In genomic region chr11:75630098-75630497, GRCm38 (mm10) we compare ENCODE assay signal across 8 mouse cellular contexts. TPM values are rescaled to one million over a fixed set of nuclear protein-coding genes. Genes with fewer than 3 reads are reported as not detected.
DNase-seq lines count a peak whose midpoint lies in the region; ATAC-seq and TF ChIP-seq lines count a peak whose summit lies in the region.

No protein-coding gene starts in this region.

- H3K4me3 ChIP-seq in erythroblast, embryonic 14.5 days (replicated peaks), result peak overlapping the region; percentile 70
- H3K4me3 ChIP-seq in spleen, adult 2 months (ENCODE audit: extremely low read depth, insufficient read depth, insufficient read length), result peak overlapping the region; percentile 71; the same call in 1 of the 2 replicates
- H3K4me3 ChIP-seq in liver, embryonic 11.5 days (ENCODE audit: low read depth, low read length), result peak overlapping the region; percentile 89
- peak overlapping the region; percentile 66 for H3K4me3 ChIP-seq in stomach, postnatal 0 days (ENCODE audit: low read depth, low read length)

- H3K27me3 ChIP-seq in erythroblast, embryonic 14.5 days (ENCODE audit: control insufficient read depth), result no peaks in the 10 kb centered on the region
- H3K27me3 ChIP-seq in spleen, adult 2 months (ENCODE audit: control insufficient read depth, insufficient read depth, low read length), result no peaks in the 10 kb centered on the region
- no peaks in the 10 kb centered on the region for H3K27me3 ChIP-seq in liver, embryonic 11.5 days (replicated peaks; ENCODE audit: control insufficient read depth, insufficient read depth, low read length)
- H3K27me3 ChIP-seq in stomach, postnatal 0 days (ENCODE audit: control insufficient read depth, insufficient read depth, low read length), result no peaks in the 10 kb centered on the region

- ATAC-seq in erythroblast, adult 5-6 weeks (replicated peaks; ENCODE audit: low FRiP score, poor library complexity, severe bottlenecking), result no peak
- ATAC-seq in liver, embryonic 11.5 days (replicated peaks; ENCODE audit: low FRiP score), result no peak
- ATAC-seq in stomach, postnatal 0 days (ENCODE audit: low FRiP score, low TSS enrichment), result no peak

- peak overlapping the region; percentile 88; the same call in 1 of the 2 replicates for H3K27ac ChIP-seq in spleen, adult 2 months (ENCODE audit: insufficient read depth, low read length)
- H3K27ac ChIP-seq in liver, embryonic 11.5 days (ENCODE audit: low read depth, low read length), result peak overlapping the region; percentile 74
- peak overlapping the region; percentile 45; the same call in 1 of the 2 replicates for H3K27ac ChIP-seq in stomach, postnatal 0 days (replicated peaks)

- no peak for TF ChIP-seq EP300 in stomach, postnatal 0 days (optimal IDR thresholded peaks at IDR 0.05)

- peak overlapping the region; percentile 85 for H3K9ac ChIP-seq in liver, embryonic 11.5 days (ENCODE audit: low read depth, low read length)
- H3K9ac ChIP-seq in stomach, postnatal 0 days (ENCODE audit: low read length), result peak overlapping the region; percentile 28

- H3K9me3 ChIP-seq in erythroblast, embryonic 14.5 days (ENCODE audit: control insufficient read depth, low read length), result no peaks in the 10 kb centered on the region
- H3K9me3 ChIP-seq in liver, embryonic 11.5 days (ENCODE audit: control insufficient read depth, low read length), result no peaks in the 10 kb centered on the region
- no peaks in the 10 kb centered on the region for H3K9me3 ChIP-seq in stomach, postnatal 0 days (ENCODE audit: control insufficient read depth, low read length)

- peaks cover 33% of the 10 kb centered on the region for H3K4me1 ChIP-seq in erythroblast, embryonic 14.5 days (ENCODE audit: control insufficient read depth)
- peaks cover 10% of the 10 kb centered on the region; the same call in 1 of the 2 replicates for H3K4me1 ChIP-seq in spleen, adult 2 months (ENCODE audit: control insufficient read depth, insufficient read depth, insufficient read length)
- H3K4me1 ChIP-seq in liver, embryonic 11.5 days (replicated peaks; ENCODE audit: control insufficient read depth, insufficient read depth, low read length), result peaks cover 16% of the 10 kb centered on the region
- H3K4me1 ChIP-seq in stomach, postnatal 0 days (replicated peaks; ENCODE audit: control insufficient read depth, insufficient read depth), result 0 out of 2 replicates have a peak, but pooled peaks cover 5% of the 10 kb centered on the region

- TF ChIP-seq CTCF in spleen, adult 2 months (IDR thresholded peaks at IDR 0.05; ENCODE audit: extremely low read depth, insufficient read depth, insufficient read length, insufficient replicate concordance), result no peak
- TF ChIP-seq CTCF in stomach, postnatal 0 days (IDR thresholded peaks at IDR 0.05; ENCODE audit: low read depth), result no peak

- peaks cover 59% of the 10 kb centered on the region for H3K36me3 ChIP-seq in erythroblast, embryonic 14.5 days (ENCODE audit: control insufficient read depth)
- peaks cover 31% of the 10 kb centered on the region for H3K36me3 ChIP-seq in spleen, adult 2 months (ENCODE audit: control insufficient read depth, insufficient read depth, low read length)
- peaks cover 20% of the 10 kb centered on the region for H3K36me3 ChIP-seq in liver, embryonic 11.5 days (ENCODE audit: control insufficient read depth, insufficient read depth, low read length)
- peaks cover 17% of the 10 kb centered on the region; the same call in 1 of the 2 replicates for H3K36me3 ChIP-seq in stomach, postnatal 0 days (ENCODE audit: control insufficient read depth, insufficient read depth, low read length)

- peak overlapping the region; percentile 94 for H3K4me2 ChIP-seq in liver, embryonic 11.5 days
- H3K4me2 ChIP-seq in stomach, postnatal 0 days (replicated peaks; ENCODE audit: low read depth), result peak overlapping the region; percentile 48

- no peak for TF ChIP-seq POLR2A in spleen, adult 2 months (IDR thresholded peaks at IDR 0.05; ENCODE audit: low read depth, low read length)

- no peak for DNase-seq in spleen, adult 2 months (ENCODE audit: low read depth in 1 of 2, low spot score in 2 of 2)
- DNase-seq in spleen, adult 18-20 months, result no peak
- DNase-seq in liver, embryonic 11.5 days (ENCODE audit: low spot score), result no peak
- DNase-seq in stomach, postnatal 0 days (ENCODE audit: low spot score), result no peak
- DNase-seq in right cerebral cortex, adult 18-20 months, result no peak
- no peak for DNase-seq in ovary, postnatal 10 days (ENCODE audit: low spot score)

- 3% methylated on average over 5 of the region's 5 CpGs for WGBS in spleen, adult 2 months
- WGBS in liver, embryonic 11.5 days, result 11% methylated on average over 5 of the region's 5 CpGs
- WGBS in stomach, postnatal 0 days, result 5% methylated on average over 5 of the region's 5 CpGs

RNA-seq across cellular contexts. Expression of gene Inpp5k, which starts 0.7 kb away (rescaled TPM):
- polyA plus RNA-seq in erythroblast, embryonic 14.5 days (2012), result 7.5 and 8.9 TPM in 2 replicates
- total RNA-seq in erythroblast, adult 5-6 weeks (2015; ENCODE audit: low replicate concordance), result 67.3 and 73.2 TPM in 2 replicates
- 50.7 and 78.4 TPM in 2 replicates for total RNA-seq in erythroblast, adult 5-6 weeks (2017; ENCODE audit: low replicate concordance)
- 56.9 and 65.0 TPM in 2 replicates for polyA plus RNA-seq in spleen, adult 2 months (2012; rRNA removed)
- 21.9 and 22.2 TPM in 2 replicates for polyA plus RNA-seq in liver, embryonic 11.5 days (2014; fragmentation: Nextera tagmentation; extraction: Ambion mirVana)
- polyA plus RNA-seq in stomach, postnatal 0 days (2015; fragmentation: Nextera tagmentation; extraction: Ambion mirVana), result 19.0 and 22.4 TPM in 2 replicates

RNA-seq across cellular contexts. Expression of gene Myo1c, which starts 20.2 kb away (rescaled TPM):
- polyA plus RNA-seq in erythroblast, embryonic 14.5 days (2012), result 2.4 and 2.6 TPM in 2 replicates
- 4.2 and 8.2 TPM in 2 replicates for total RNA-seq in erythroblast, adult 5-6 weeks (2015; ENCODE audit: low replicate concordance)
- 6.0 and 17.1 TPM in 2 replicates for total RNA-seq in erythroblast, adult 5-6 weeks (2017; ENCODE audit: low replicate concordance)
- 130 and 157 TPM in 2 replicates for polyA plus RNA-seq in spleen, adult 2 months (2012; rRNA removed)
- 37.4 and 41.9 TPM in 2 replicates for polyA plus RNA-seq in liver, embryonic 11.5 days (2014; fragmentation: Nextera tagmentation; extraction: Ambion mirVana)
- 41.8 and 41.9 TPM in 2 replicates for polyA plus RNA-seq in stomach, postnatal 0 days (2015; fragmentation: Nextera tagmentation; extraction: Ambion mirVana)

RNA-seq across cellular contexts. Expression of gene Pitpna, which starts 42.2 kb away (rescaled TPM):
- 2.2 and 2.7 TPM in 2 replicates for polyA plus RNA-seq in erythroblast, embryonic 14.5 days (2012)
- total RNA-seq in erythroblast, adult 5-6 weeks (2015; ENCODE audit: low replicate concordance), result 44.7 and 47.5 TPM in 2 replicates
- 16.2 and 22.4 TPM in 2 replicates for total RNA-seq in erythroblast, adult 5-6 weeks (2017; ENCODE audit: low replicate concordance)
- polyA plus RNA-seq in spleen, adult 2 months (2012; rRNA removed), result 51.7 and 54.1 TPM in 2 replicates
- polyA plus RNA-seq in liver, embryonic 11.5 days (2014; fragmentation: Nextera tagmentation; extraction: Ambion mirVana), result 63.2 and 65.1 TPM in 2 replicates
- 79.3 and 84.3 TPM in 2 replicates for polyA plus RNA-seq in stomach, postnatal 0 days (2015; fragmentation: Nextera tagmentation; extraction: Ambion mirVana)

RNA-seq across cellular contexts. Expression of gene Crk, which starts 49.0 kb away (rescaled TPM):
- 4.4 and 6.6 TPM in 2 replicates for polyA plus RNA-seq in erythroblast, embryonic 14.5 days (2012)
- 10.2 and 16.1 TPM in 2 replicates for total RNA-seq in erythroblast, adult 5-6 weeks (2015; ENCODE audit: low replicate concordance)
- 11.8 and 26.3 TPM in 2 replicates for total RNA-seq in erythroblast, adult 5-6 weeks (2017; ENCODE audit: low replicate concordance)
- 43.1 and 54.4 TPM in 2 replicates for polyA plus RNA-seq in spleen, adult 2 months (2012; rRNA removed)
- 70.4 and 71.1 TPM in 2 replicates for polyA plus RNA-seq in liver, embryonic 11.5 days (2014; fragmentation: Nextera tagmentation; extraction: Ambion mirVana)
- 63.5 and 68.8 TPM in 2 replicates for polyA plus RNA-seq in stomach, postnatal 0 days (2015; fragmentation: Nextera tagmentation; extraction: Ambion mirVana)

Comparison
In these comparisons a context has a peak if more than half of its experiments do, and no peak if none do; other contexts are left out.
1. RNA of gene Myo1c, which starts 20.2 kb away (polyA plus RNA-seq): 130 to 157 TPM in spleen, adult 2 months, 41.8 to 41.9 TPM in stomach, postnatal 0 days and 37.4 to 41.9 TPM in liver, embryonic 11.5 days; 2.4 to 2.6 TPM in erythroblast, embryonic 14.5 days; every median in the first group is over 10 times any median in the second.
2. RNA of gene Pitpna, which starts 42.2 kb away (polyA plus RNA-seq): 79.3 to 84.3 TPM in stomach, postnatal 0 days, 63.2 to 65.1 TPM in liver, embryonic 11.5 days and 51.7 to 54.1 TPM in spleen, adult 2 months; 2.2 to 2.7 TPM in erythroblast, embryonic 14.5 days; every median in the first group is over 10 times any median in the second.
3. Peak in every context shown above with its lines, with median percentiles within 50 percentile points of each other: H3K4me3 ChIP-seq and H3K27ac ChIP-seq.